Mouse (Mus musculus) forebrain, embryonic 15.5 days (tissue): Measurements from ENCODE around the gene Map6. TPM values are rescaled to one million over a fixed set of nuclear protein-coding genes. Genes with fewer than 3 reads are reported as not detected.

Experiments used
- ATAC-seq: fragments of 200-750 bp; cut with Nextera tagmentation; replicated peaks from 2 replicates; pipeline ENCODE4 v1.8.0; 2017; ENCODE audit warnings: mild to moderate bottlenecking, moderate TSS enrichment, moderate library complexity
- H3K27ac ChIP-seq: fragments of 300-500 bp; sonication (generic); replicated peaks from 2 replicates; pipeline ENCODE4 v1.5.1; 2015; ENCODE audit warnings: mild to moderate bottlenecking, inconsistent platforms
- H3K27me3 ChIP-seq: fragments of 300-500 bp; sonication (generic); 2 replicates; pipeline ENCODE4 v1.6.1; 2015; ENCODE audit warnings: inconsistent platforms
- H3K36me3 ChIP-seq: fragments of 300-500 bp; sonication (generic); 2 replicates; pipeline ENCODE4 v1.6.1; 2015; ENCODE audit warnings: mild to moderate bottlenecking, inconsistent platforms
- H3K4me1 ChIP-seq: fragments of 300-500 bp; sonication (generic); 2 replicates; pipeline ENCODE4 v1.6.1; 2015; ENCODE audit warnings: inconsistent platforms
- H3K4me2 ChIP-seq: fragments of 300-500 bp; sonication (generic); replicated peaks from 2 replicates; pipeline ENCODE4 v1.6.1; 2015; ENCODE audit warnings: mild to moderate bottlenecking, inconsistent platforms
- H3K4me3 ChIP-seq: fragments of 300-500 bp; sonication (generic); 2 replicates; pipeline ENCODE4 v1.5.1; 2015; ENCODE audit warnings: mild to moderate bottlenecking, inconsistent platforms
- H3K9ac ChIP-seq: fragments of 300-500 bp; sonication (generic); replicated peaks from 2 replicates; pipeline ENCODE4 v1.6.1; 2015; ENCODE audit warnings: mild to moderate bottlenecking, inconsistent platforms
- H3K9me3 ChIP-seq: fragments of 300-500 bp; sonication (generic); 2 replicates; pipeline ENCODE4 v1.6.1; 2016; ENCODE audit warnings: inconsistent platforms
- WGBS: fragments of 180-500 bp; shearing (Covaris S2); methylation state at CpG from one replicate; pipeline ENCODE4 v1.1.7; 2015; ENCODE audit warnings: mixed read lengths; 5-methylcytosine and 5-hydroxymethylcytosine counted together
- polyA plus RNA-seq: library from polyadenylated mRNA; unstranded; fragments of >200 nt; fragmentation: Nextera tagmentation; extraction: Ambion mirVana; gene quantifications from 2 replicates; pipeline ENCODE4 v1.2.1, GENCODE M21; 2015

The Map6 gene
- polyA plus RNA-seq, 1 experiment from 2014 or later = 80.9 TPM

DNA sequence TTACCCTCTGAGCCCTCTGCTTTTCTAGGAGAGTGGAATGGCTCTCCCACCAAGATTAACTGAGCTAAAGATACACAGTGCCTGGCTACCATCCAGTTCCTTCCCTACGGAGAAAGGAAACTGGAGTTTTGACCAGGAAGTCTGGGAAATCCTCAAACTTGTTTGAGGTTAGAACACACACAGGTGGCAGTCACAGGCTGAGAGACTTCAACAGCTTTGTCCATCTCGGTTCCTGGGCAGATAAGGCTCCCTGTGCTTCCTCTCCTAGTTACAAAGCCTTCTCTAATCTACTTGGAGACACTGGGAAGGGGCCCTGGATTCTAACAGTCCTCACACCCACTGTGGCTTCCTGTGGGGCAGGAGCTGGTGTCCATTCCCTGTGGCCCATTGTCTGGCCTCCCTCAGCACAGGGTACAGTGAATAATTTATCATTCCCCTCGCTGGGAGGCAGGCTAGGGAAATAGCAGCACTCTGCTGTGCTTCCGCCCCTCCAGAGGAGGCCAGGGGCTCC lies 116.9 kb downstream of the Map6 start:
- peak overlapping the region; percentile 35; the same call in 1 of the 2 replicates for H3K27ac ChIP-seq
- H3K9me3 ChIP-seq = no peaks in the 10 kb centered on the region
- peak overlapping the region; percentile 86 for H3K9ac ChIP-seq
- peaks cover 12% of the 10 kb centered on the region; the same call in 1 of the 2 replicates for H3K36me3 ChIP-seq
- no peaks in the 10 kb centered on the region for H3K27me3 ChIP-seq
- H3K4me1 ChIP-seq = peaks cover 48% of the 10 kb centered on the region
- peak overlapping the region; percentile 82 for H3K4me2 ChIP-seq
- WGBS = 20% methylated on average over 4 of the region's 4 CpGs
- ATAC-seq = no peak
- H3K4me3 ChIP-seq = peak overlapping the region; percentile 64

DNA sequence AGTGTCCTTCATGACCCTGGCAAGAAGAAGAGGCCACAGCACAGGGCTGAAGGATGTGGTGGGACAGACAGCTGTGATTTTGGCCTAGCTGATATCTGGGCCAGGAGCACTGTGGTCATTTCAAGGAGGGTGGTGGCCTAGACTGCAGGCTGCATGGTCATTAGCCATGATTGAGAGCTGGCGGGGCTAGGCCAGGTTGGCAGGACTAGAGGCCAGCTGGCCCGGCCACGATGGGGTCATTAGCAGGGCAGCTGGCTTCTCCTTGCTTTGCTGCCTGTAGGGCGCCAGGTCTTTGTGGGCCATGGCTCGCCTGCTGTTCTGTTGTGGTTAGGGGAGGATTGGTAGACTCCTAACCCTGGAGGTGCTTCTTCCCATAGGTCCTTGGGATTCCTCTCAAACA lies 118.8 kb downstream of the Map6 start:
- no peaks in the 10 kb centered on the region for H3K27me3 ChIP-seq
- H3K9ac ChIP-seq = no peak overlapping the region

More for the DNA sequence above, 118.8 kb downstream of the Map6 start:
- WGBS = 66% methylated on average over 5 of the region's 5 CpGs
- Histone ChIP-seq H3K4me2 (no peak overlapping the region), H3K9me3 (no peaks in the 10 kb centered on the region), H3K4me3 (no peak overlapping the region), H3K36me3 (peaks cover 14% of the 10 kb centered on the region; the same call in 1 of the 2 replicates), H3K27ac (no peak overlapping the region), H3K4me1 (peaks cover 42% of the 10 kb centered on the region)
- no peak for ATAC-seq

Other genes with a start within 250 kb of the Map6 start
- gene Uvrag, start 126.3 kb upstream of the Map6 start, polyA plus RNA-seq = 17.2 and 17.3 TPM in 2 replicates
- 14.9 and 15.1 TPM in 2 replicates for gene Dgat2, start 84.7 kb upstream of the Map6 start, polyA plus RNA-seq
- gene Mogat2, start 28.8 kb upstream of the Map6 start, polyA plus RNA-seq = 1.2 and 1.7 TPM in 2 replicates
- 210 and 215 TPM in 2 replicates for gene Serpinh1, start 85.8 kb downstream of the Map6 start, polyA plus RNA-seq
- gene Gdpd5, start 114.0 kb downstream of the Map6 start, polyA plus RNA-seq = 40.0 and 41.8 TPM in 2 replicates
- gene Klhl35, start 198.6 kb downstream of the Map6 start, polyA plus RNA-seq = 3.8 and 7.1 TPM in 2 replicates
- gene Rps3, start 216.3 kb downstream of the Map6 start, polyA plus RNA-seq = 553 and 561 TPM in 2 replicates